Mouse (Mus musculus) left cerebral cortex, adult 11 months (tissue): ENCODE measurements around the gene Lmx1a.
A peak's percentile ranks its signal among the peaks of the same experiment; 100 is the strongest.

ENCODE experiments used
- DNase-seq: peaks from one replicate; pipeline ENCODE4 v3.0.0; 2022; ENCODE audit warnings: low spot score

Lmx1a gene

GRCm38 (mm10) chr1:167694731-167695130 lies 5.7 kb downstream of the Lmx1a start:
- no peak for DNase-seq

GRCm38 (mm10) chr1:167695910-167696459 lies 6.9 kb downstream of the Lmx1a start:
- DNase-seq, result no peak

- no peak for DNase-seq
Measured at GRCm38 (mm10) chr1:167699706-167700105, 10.7 kb downstream of the Lmx1a start.

GRCm38 (mm10) chr1:167700221-167700620 lies 11.2 kb downstream of the Lmx1a start:
- DNase-seq, result no peak

- no peak for DNase-seq
Measured at GRCm38 (mm10) chr1:167705527-167705926, 16.5 kb downstream of the Lmx1a start.

- DNase-seq, result no peak
Measured at GRCm38 (mm10) chr1:167708761-167709160, 19.7 kb downstream of the Lmx1a start.

GRCm38 (mm10) chr1:167715730-167716341 lies 26.8 kb downstream of the Lmx1a start:
- DNase-seq, result no peak

- DNase-seq, result no peak
Measured at GRCm38 (mm10) chr1:167734471-167734870, 45.4 kb downstream of the Lmx1a start.

GRCm38 (mm10) chr1:167736793-167737192 lies 47.8 kb downstream of the Lmx1a start:
- no peak for DNase-seq

GRCm38 (mm10) chr1:167739286-167739685 lies 50.2 kb downstream of the Lmx1a start:
- no peak for DNase-seq

GRCm38 (mm10) chr1:167746676-167747075 lies 57.6 kb downstream of the Lmx1a start:
- no peak for DNase-seq

GRCm38 (mm10) chr1:167752661-167753060 lies 63.6 kb downstream of the Lmx1a start:
- no peak for DNase-seq

- DNase-seq, result no peak
Measured at GRCm38 (mm10) chr1:167754085-167754484, 65.0 kb downstream of the Lmx1a start.

- no peak for DNase-seq
Measured at GRCm38 (mm10) chr1:167754636-167755522, 65.8 kb downstream of the Lmx1a start.

GRCm38 (mm10) chr1:167758208-167758607 lies 69.2 kb downstream of the Lmx1a start:
- DNase-seq, result no peak

- DNase-seq, result no peak
Measured at GRCm38 (mm10) chr1:167760307-167760706, 71.3 kb downstream of the Lmx1a start.

GRCm38 (mm10) chr1:167761785-167762223 lies 72.8 kb downstream of the Lmx1a start:
- DNase-seq, result no peak

- no peak for DNase-seq
Measured at GRCm38 (mm10) chr1:167766619-167767018, 77.6 kb downstream of the Lmx1a start.

- DNase-seq, result no peak
Measured at GRCm38 (mm10) chr1:167770457-167770856, 81.4 kb downstream of the Lmx1a start.

GRCm38 (mm10) chr1:167779766-167780488 lies 90.9 kb downstream of the Lmx1a start:
- DNase-seq, result peak; percentile 28

- DNase-seq, result peak; percentile 19
Measured at GRCm38 (mm10) chr1:167781787-167782484, 92.9 kb downstream of the Lmx1a start.

- no peak for DNase-seq
Measured at GRCm38 (mm10) chr1:167784067-167784466, 95.0 kb downstream of the Lmx1a start.
